Mouse (Mus musculus) cortical plate, adult 2 months (tissue): ENCODE data around the gene Ntm. TPM values are rescaled to one million over a fixed set of nuclear protein-coding genes. Genes with fewer than 3 reads are reported as not detected.

ENCODE experiments used
- H3K27ac ChIP-seq: fragments of 200-500 bp; 2 replicates; pipeline ENCODE4 v1.5.1; 2012; ENCODE audit warnings: low read length, control low read depth, inconsistent platforms; ENCODE audit not compliant: insufficient read depth
- H3K4me1 ChIP-seq: fragments of 200-500 bp; 2 replicates; pipeline ENCODE4 v1.6.1; 2011; ENCODE audit warnings: low read length; ENCODE audit not compliant: control insufficient read depth, insufficient read depth
- H3K4me3 ChIP-seq: fragments of 200-500 bp; 2 replicates; pipeline ENCODE4 v1.5.1; 2011; ENCODE audit warnings: mild to moderate bottlenecking, low read length, control low read depth; ENCODE audit not compliant: insufficient read depth
- CTCF ChIP-seq: fragments of 200-500 bp; IDR thresholded peaks from 2 replicates; pipeline ENCODE4 v1.5.1; 2011; ENCODE audit warnings: mild to moderate bottlenecking, control low read depth, low read length; ENCODE audit not compliant: insufficient read depth; ENCODE audit errors: extremely low read depth
- POLR2A ChIP-seq: fragments of 200-500 bp; IDR thresholded peaks from 2 replicates; pipeline ENCODE4 v1.6.1; 2011; ENCODE audit warnings: mild to moderate bottlenecking, low read length, control low read depth; ENCODE audit not compliant: insufficient read depth; ENCODE audit errors: extremely low read depth
- polyA plus RNA-seq: library from polyadenylated mRNA; depleted of rRNA; stranded (reverse); fragments of >200 nt; gene quantifications from 2 replicates; pipeline ENCODE4 v1.2.3, GENCODE M21; 2012

The Ntm gene
- polyA plus RNA-seq, 1 experiment: 169 TPM

GRCm38 (mm10) chr9:29413126-29413525 is 549.8 kb downstream of the Ntm start:
- no peak overlapping the region for H3K27ac ChIP-seq
- TF ChIP-seq CTCF (no peak), POLR2A (no peak)
- H3K4me3 ChIP-seq: peak overlapping the region; percentile 93; the same call in 1 of the 2 replicates
- peaks cover 4% of the 10 kb centered on the region; the same call in 1 of the 2 replicates for H3K4me1 ChIP-seq

- TF ChIP-seq CTCF: no peak
- TF ChIP-seq POLR2A: no peak
- peak overlapping the region; percentile 86 for H3K27ac ChIP-seq
- peaks cover 4% of the 10 kb centered on the region; the same call in 1 of the 2 replicates for H3K4me1 ChIP-seq
- H3K4me3 ChIP-seq: peak overlapping the region; percentile 93
These were observed 550.7 kb downstream of the Ntm start for GRCm38 (mm10) chr9:29412181-29412771.

GRCm38 (mm10) chr9:29411408-29412180 is 551.3 kb downstream of the Ntm start:
- H3K27ac ChIP-seq: peak overlapping the region; percentile 86
- H3K4me3 ChIP-seq: peak overlapping the region; percentile 93
- TF ChIP-seq CTCF (peak; percentile 66), POLR2A (no peak)
- H3K4me1 ChIP-seq: peaks cover 4% of the 10 kb centered on the region; the same call in 1 of the 2 replicates

DNA sequence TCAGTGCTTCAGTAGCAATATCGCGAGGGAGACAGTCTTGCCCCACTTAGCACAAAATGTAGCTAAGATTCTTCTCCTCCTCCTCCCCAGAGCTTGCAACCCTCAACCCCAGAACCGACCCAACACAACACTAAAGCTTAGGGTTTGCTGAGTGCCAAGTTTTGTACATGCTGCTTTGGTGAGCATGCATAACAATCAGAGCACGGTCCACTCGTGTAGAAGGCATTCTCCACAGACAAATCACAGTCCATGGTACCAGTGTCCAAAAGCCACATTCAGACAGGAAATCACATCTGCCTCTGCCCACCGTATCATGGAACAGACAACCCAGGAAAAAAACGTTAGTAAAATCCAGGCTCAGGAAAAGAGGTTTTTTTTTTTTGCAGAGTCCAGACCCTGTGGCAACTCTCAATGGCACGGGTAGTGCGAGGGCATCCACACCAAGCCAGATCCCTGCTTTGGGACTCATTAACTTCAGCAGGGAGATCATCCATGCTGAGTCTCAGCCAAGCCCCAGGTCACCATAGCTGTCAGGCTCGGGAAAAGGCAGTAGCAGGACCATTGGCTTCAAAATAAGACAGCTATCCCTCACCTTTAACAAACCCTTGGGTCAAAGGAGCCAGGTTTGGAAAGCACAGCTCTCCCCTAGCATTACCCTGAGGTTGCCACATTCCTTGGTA is 552.1 kb downstream of the Ntm start:
- Histone ChIP-seq H3K4me1 (peaks cover 4% of the 10 kb centered on the region; the same call in 1 of the 2 replicates), H3K4me3 (peak overlapping the region; percentile 93), H3K27ac (peak overlapping the region; percentile 72; the same call in 1 of the 2 replicates)
- TF ChIP-seq CTCF: no peak
- no peak for TF ChIP-seq POLR2A

GRCm38 (mm10) chr9:29410284-29410683 is 552.7 kb downstream of the Ntm start:
- Histone ChIP-seq H3K4me1 (peaks cover 4% of the 10 kb centered on the region; the same call in 1 of the 2 replicates), H3K27ac (no peak overlapping the region)
- TF ChIP-seq POLR2A (no peak), CTCF (no peak)

DNA sequence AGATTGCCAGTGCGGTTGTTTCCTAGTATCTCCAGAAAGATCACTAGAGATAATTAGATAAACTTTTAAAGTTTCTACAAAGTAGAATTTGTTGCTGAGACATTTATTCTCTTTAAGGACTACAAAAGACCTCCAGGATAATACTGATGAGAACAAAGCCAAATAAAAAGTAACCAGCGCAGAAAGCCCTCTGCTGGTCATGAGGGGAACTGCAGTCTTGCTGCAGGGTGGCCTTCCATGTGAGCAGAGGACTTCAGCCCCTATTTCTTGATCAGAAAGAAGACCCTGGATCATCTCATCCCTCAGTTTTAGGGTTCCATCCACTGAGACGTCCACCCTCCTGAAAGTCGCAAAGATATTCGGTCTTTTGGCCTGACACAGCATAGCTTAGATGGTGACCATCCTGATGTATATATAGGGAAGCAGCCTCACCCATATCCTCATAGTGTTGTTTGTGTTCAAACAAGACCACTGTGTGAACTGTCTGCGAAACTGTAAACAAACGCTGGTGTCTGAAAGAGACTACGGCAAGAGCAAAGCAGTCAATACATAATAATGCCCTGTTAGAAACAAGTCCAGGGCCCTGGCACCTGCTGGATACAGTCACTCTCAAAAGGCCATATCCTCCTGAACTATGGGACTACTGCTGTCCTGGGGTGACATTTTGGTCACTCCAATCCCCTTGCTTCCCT is 553.6 kb downstream of the Ntm start:
- H3K27ac ChIP-seq: no peak overlapping the region
- H3K4me3 ChIP-seq: peak overlapping the region; percentile 0
- TF ChIP-seq CTCF (peak; percentile 55), POLR2A (no peak)
- peaks cover 4% of the 10 kb centered on the region; the same call in 1 of the 2 replicates for H3K4me1 ChIP-seq

More at GRCm38 (mm10) chr9:29410284-29410683, 552.7 kb downstream of the Ntm start:
- H3K4me3 ChIP-seq: peak overlapping the region; percentile 93

GRCm38 (mm10) chr9:29407954-29408353 is 555.0 kb downstream of the Ntm start:
- Histone ChIP-seq H3K4me3 (no peak overlapping the region), H3K27ac (no peak overlapping the region)
- TF ChIP-seq POLR2A (no peak), CTCF (peak; percentile 34; the same call in 1 of the 2 replicates)

GRCm38 (mm10) chr9:29406973-29407372 is 556.0 kb downstream of the Ntm start:
- TF ChIP-seq POLR2A (no peak), CTCF (no peak)
- H3K4me3 ChIP-seq: no peak overlapping the region
- H3K4me1 ChIP-seq: peaks cover 1% of the 10 kb centered on the region; the same call in 1 of the 2 replicates
- H3K27ac ChIP-seq: no peak overlapping the region

More at GRCm38 (mm10) chr9:29407954-29408353, 555.0 kb downstream of the Ntm start:
- H3K4me1 ChIP-seq: peaks cover 1% of the 10 kb centered on the region; the same call in 1 of the 2 replicates

DNA sequence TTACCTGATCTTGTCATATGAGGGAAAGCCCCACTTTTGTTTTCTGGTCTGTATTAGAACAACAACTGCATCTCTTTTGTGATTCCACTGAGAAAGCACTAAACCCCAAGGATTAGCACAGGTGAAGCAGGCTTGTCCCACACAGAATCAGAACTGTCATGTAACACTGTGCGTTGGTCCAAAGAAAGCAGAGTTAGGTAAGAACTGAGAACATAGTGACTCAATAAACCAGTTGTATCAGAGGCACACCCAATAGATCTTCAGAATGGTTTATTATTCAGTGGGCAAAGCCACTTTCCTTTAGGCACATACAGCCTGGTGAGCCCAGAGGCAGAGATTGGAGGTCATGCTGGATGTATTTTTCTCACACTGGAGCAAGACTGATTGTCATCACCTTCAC is 556.9 kb downstream of the Ntm start:
- H3K4me3 ChIP-seq: no peak overlapping the region
- TF ChIP-seq CTCF (no peak), POLR2A (no peak)

More for the DNA sequence above, 556.9 kb downstream of the Ntm start:
- Histone ChIP-seq H3K4me1 (peaks cover 1% of the 10 kb centered on the region; the same call in 1 of the 2 replicates), H3K27ac (no peak overlapping the region)
